Mouse (Mus musculus): ENCODE measurements around the gene Atp8b3. TPM values are rescaled to one million over a fixed set of nuclear protein-coding genes. Genes with fewer than 3 reads are reported as not detected.

Gene Atp8b3
- polyA plus RNA-seq, 1 experiment, result 0.04 TPM

- H3K27ac ChIP-seq (ENCODE audit: insufficient read depth, low read length), result no peak overlapping the region
- no peak overlapping the region for H3K4me3 ChIP-seq (ENCODE audit: extremely low read depth, insufficient read depth, insufficient read length)
- WGBS, result 77% methylated on average over 8 of the region's 8 CpGs
- H3K27me3 ChIP-seq (ENCODE audit: control insufficient read depth, insufficient read depth, low read length), result no peaks in the 10 kb centered on the region
- no peaks in the 10 kb centered on the region; the same call in 1 of the 2 replicates for H3K4me1 ChIP-seq (ENCODE audit: control insufficient read depth, insufficient read depth, insufficient read length)
- peaks cover 20% of the 10 kb centered on the region for H3K36me3 ChIP-seq (ENCODE audit: control insufficient read depth, insufficient read depth, low read length)
- no peak for DNase-seq (ENCODE audit: low read depth in 1 of 2, low spot score in 2 of 2)
- TF ChIP-seq POLR2A (IDR thresholded peaks at IDR 0.05; ENCODE audit: low read depth, low read length) (no peak), CTCF (IDR thresholded peaks at IDR 0.05; ENCODE audit: extremely low read depth, insufficient read depth, insufficient read length, insufficient replicate concordance) (no peak)
These were observed 14.7 kb upstream of the Atp8b3 start for GRCm38 (mm10) chr10:80553575-80553974.

GRCm38 (mm10) chr10:80552364-80552763 lies 13.4 kb upstream of the Atp8b3 start:
- Histone ChIP-seq H3K4me3 (ENCODE audit: extremely low read depth, insufficient read depth, insufficient read length) (no peak overlapping the region), H3K27me3 (ENCODE audit: control insufficient read depth, insufficient read depth, low read length) (no peaks in the 10 kb centered on the region), H3K4me1 (ENCODE audit: control insufficient read depth, insufficient read depth, insufficient read length) (no peaks in the 10 kb centered on the region), H3K36me3 (ENCODE audit: control insufficient read depth, insufficient read depth, low read length) (peaks cover 27% of the 10 kb centered on the region), H3K27ac (ENCODE audit: insufficient read depth, low read length) (no peak overlapping the region)
- no peak for DNase-seq (ENCODE audit: low read depth in 1 of 2, low spot score in 2 of 2)
- TF ChIP-seq POLR2A (IDR thresholded peaks at IDR 0.05; ENCODE audit: low read depth, low read length) (no peak), CTCF (IDR thresholded peaks at IDR 0.05; ENCODE audit: extremely low read depth, insufficient read depth, insufficient read length, insufficient replicate concordance) (no peak)
- WGBS, result 83% methylated on average over 9 of the region's 9 CpGs

GRCm38 (mm10) chr10:80549279-80549678 lies 10.4 kb upstream of the Atp8b3 start:
- no peak overlapping the region for H3K4me3 ChIP-seq (ENCODE audit: extremely low read depth, insufficient read depth, insufficient read length)
- 88% methylated on average over 21 of the region's 21 CpGs for WGBS
- TF ChIP-seq POLR2A (IDR thresholded peaks at IDR 0.05; ENCODE audit: low read depth, low read length), result no peak
- no peak for TF ChIP-seq CTCF (IDR thresholded peaks at IDR 0.05; ENCODE audit: extremely low read depth, insufficient read depth, insufficient read length, insufficient replicate concordance)
- H3K36me3 ChIP-seq (ENCODE audit: control insufficient read depth, insufficient read depth, low read length), result peaks cover 58% of the 10 kb centered on the region
- no peaks in the 10 kb centered on the region for H3K4me1 ChIP-seq (ENCODE audit: control insufficient read depth, insufficient read depth, insufficient read length)
- DNase-seq (ENCODE audit: low read depth in 1 of 2, low spot score in 2 of 2), result no peak
- H3K27me3 ChIP-seq (ENCODE audit: control insufficient read depth, insufficient read depth, low read length), result no peaks in the 10 kb centered on the region
- H3K27ac ChIP-seq (ENCODE audit: insufficient read depth, low read length), result no peak overlapping the region

- TF ChIP-seq CTCF (IDR thresholded peaks at IDR 0.05; ENCODE audit: extremely low read depth, insufficient read depth, insufficient read length, insufficient replicate concordance) (peak; percentile 68; the same call in 1 of the 2 replicates), POLR2A (IDR thresholded peaks at IDR 0.05; ENCODE audit: low read depth, low read length) (no peak)
- Histone ChIP-seq H3K27ac (ENCODE audit: insufficient read depth, low read length) (no peak overlapping the region; the same call in 1 of the 2 replicates), H3K4me3 (ENCODE audit: extremely low read depth, insufficient read depth, insufficient read length) (no peak overlapping the region), H3K27me3 (ENCODE audit: control insufficient read depth, insufficient read depth, low read length) (no peaks in the 10 kb centered on the region), H3K36me3 (ENCODE audit: control insufficient read depth, insufficient read depth, low read length) (peaks cover 66% of the 10 kb centered on the region), H3K4me1 (ENCODE audit: control insufficient read depth, insufficient read depth, insufficient read length) (no peaks in the 10 kb centered on the region)
- DNase-seq (ENCODE audit: low read depth in 1 of 2, low spot score in 2 of 2), result peak in 1 of 2 experiments; percentile 48
- WGBS, result 84% methylated on average over 10 of the region's 10 CpGs
These were observed 9.6 kb upstream of the Atp8b3 start for GRCm38 (mm10) chr10:80548428-80549006.

- WGBS, result 97% methylated on average over 15 of the region's 15 CpGs
- Histone ChIP-seq H3K36me3 (ENCODE audit: control insufficient read depth, insufficient read depth, low read length) (peaks cover 76% of the 10 kb centered on the region), H3K4me3 (ENCODE audit: extremely low read depth, insufficient read depth, insufficient read length) (no peak overlapping the region), H3K27me3 (ENCODE audit: control insufficient read depth, insufficient read depth, low read length) (no peaks in the 10 kb centered on the region), H3K27ac (ENCODE audit: insufficient read depth, low read length) (no peak overlapping the region), H3K4me1 (ENCODE audit: control insufficient read depth, insufficient read depth, insufficient read length) (no peaks in the 10 kb centered on the region)
- TF ChIP-seq CTCF (IDR thresholded peaks at IDR 0.05; ENCODE audit: extremely low read depth, insufficient read depth, insufficient read length, insufficient replicate concordance), result no peak
- TF ChIP-seq POLR2A (IDR thresholded peaks at IDR 0.05; ENCODE audit: low read depth, low read length), result no peak
- DNase-seq (ENCODE audit: low read depth in 1 of 2, low spot score in 2 of 2), result no peak
These were observed 8.6 kb upstream of the Atp8b3 start for GRCm38 (mm10) chr10:80547539-80547938.

- 85% methylated on average over 4 of the region's 4 CpGs for WGBS
- Histone ChIP-seq H3K27ac (ENCODE audit: insufficient read depth, low read length) (no peak overlapping the region), H3K4me1 (ENCODE audit: control insufficient read depth, insufficient read depth, insufficient read length) (no peaks in the 10 kb centered on the region), H3K4me3 (ENCODE audit: extremely low read depth, insufficient read depth, insufficient read length) (no peak overlapping the region), H3K27me3 (ENCODE audit: control insufficient read depth, insufficient read depth, low read length) (no peaks in the 10 kb centered on the region), H3K36me3 (ENCODE audit: control insufficient read depth, insufficient read depth, low read length) (peaks cover 81% of the 10 kb centered on the region)
- DNase-seq (ENCODE audit: low read depth in 1 of 2, low spot score in 2 of 2), result no peak
- no peak for TF ChIP-seq CTCF (IDR thresholded peaks at IDR 0.05; ENCODE audit: extremely low read depth, insufficient read depth, insufficient read length, insufficient replicate concordance)
- no peak for TF ChIP-seq POLR2A (IDR thresholded peaks at IDR 0.05; ENCODE audit: low read depth, low read length)
These were observed 8.0 kb upstream of the Atp8b3 start for GRCm38 (mm10) chr10:80546945-80547344.

- H3K27me3 ChIP-seq (ENCODE audit: control insufficient read depth, insufficient read depth, low read length), result no peaks in the 10 kb centered on the region
- H3K27ac ChIP-seq (ENCODE audit: insufficient read depth, low read length), result no peak overlapping the region
- 87% methylated on average over 8 of the region's 8 CpGs for WGBS
- peaks cover 83% of the 10 kb centered on the region for H3K36me3 ChIP-seq (ENCODE audit: control insufficient read depth, insufficient read depth, low read length)
- no peak overlapping the region for H3K4me3 ChIP-seq (ENCODE audit: extremely low read depth, insufficient read depth, insufficient read length)
- DNase-seq (ENCODE audit: low read depth in 1 of 2, low spot score in 2 of 2), result no peak
- no peak for TF ChIP-seq POLR2A (IDR thresholded peaks at IDR 0.05; ENCODE audit: low read depth, low read length)
- no peak for TF ChIP-seq CTCF (IDR thresholded peaks at IDR 0.05; ENCODE audit: extremely low read depth, insufficient read depth, insufficient read length, insufficient replicate concordance)
- no peaks in the 10 kb centered on the region for H3K4me1 ChIP-seq (ENCODE audit: control insufficient read depth, insufficient read depth, insufficient read length)
These were observed 6.7 kb upstream of the Atp8b3 start for GRCm38 (mm10) chr10:80545590-80545989.

Measured in spleen, adult 2 months (tissue).